Mouse (Mus musculus): Measurements from ENCODE around the gene Ckap2l.

Ckap2l gene

DNA sequence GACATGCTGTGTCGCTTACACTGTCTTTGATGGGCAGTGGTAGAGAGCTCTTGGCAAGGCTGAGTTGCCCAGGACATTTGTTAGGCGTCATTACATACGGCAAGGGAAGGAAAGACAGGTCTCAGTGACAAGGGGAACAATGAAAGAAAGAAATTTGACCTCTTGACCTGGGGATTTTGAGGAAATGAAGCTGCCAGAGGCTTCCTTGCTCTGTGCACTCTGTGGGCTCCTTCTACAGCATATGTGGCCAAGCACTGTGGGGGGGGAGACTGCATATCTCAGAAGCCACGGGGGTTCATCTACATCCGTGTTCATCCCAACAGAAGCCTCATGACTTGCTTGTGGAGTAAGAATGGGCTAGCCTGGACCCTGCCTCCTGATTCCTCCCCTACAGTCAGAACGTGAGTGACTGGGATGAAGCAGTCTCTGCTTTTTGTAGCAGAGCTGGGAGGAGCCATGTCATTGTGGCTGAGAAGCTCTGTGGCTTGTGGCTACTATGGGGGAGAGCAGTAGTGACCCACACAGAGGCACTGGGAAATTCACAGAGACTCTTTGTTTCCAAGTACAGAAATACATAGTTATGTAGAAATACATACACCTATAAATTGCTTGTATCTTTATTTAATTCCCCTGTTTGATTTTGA, 35.7 kb downstream of the Ckap2l start:
- DNase-seq, result no peak

DNA sequence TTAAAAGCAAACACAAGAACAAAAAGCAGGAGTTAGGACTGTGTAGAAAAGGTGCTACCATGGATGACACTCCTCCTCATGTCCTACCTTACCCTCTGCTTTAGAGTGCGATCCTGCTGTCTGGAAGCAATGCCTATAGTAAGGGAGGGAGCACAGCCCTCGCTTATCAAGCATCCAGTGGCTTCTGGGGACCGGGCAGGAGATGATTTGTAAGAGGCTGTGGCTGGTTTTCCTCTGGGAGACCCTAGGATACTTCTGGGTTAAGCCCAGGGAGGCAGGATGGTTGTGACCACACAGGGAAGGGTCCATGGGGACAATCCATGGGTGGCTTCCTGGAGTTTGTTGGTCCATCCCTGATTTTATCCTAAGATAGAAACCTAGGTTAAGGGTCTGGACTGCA, 36.4 kb downstream of the Ckap2l start:
- DNase-seq, result no peak

DNA sequence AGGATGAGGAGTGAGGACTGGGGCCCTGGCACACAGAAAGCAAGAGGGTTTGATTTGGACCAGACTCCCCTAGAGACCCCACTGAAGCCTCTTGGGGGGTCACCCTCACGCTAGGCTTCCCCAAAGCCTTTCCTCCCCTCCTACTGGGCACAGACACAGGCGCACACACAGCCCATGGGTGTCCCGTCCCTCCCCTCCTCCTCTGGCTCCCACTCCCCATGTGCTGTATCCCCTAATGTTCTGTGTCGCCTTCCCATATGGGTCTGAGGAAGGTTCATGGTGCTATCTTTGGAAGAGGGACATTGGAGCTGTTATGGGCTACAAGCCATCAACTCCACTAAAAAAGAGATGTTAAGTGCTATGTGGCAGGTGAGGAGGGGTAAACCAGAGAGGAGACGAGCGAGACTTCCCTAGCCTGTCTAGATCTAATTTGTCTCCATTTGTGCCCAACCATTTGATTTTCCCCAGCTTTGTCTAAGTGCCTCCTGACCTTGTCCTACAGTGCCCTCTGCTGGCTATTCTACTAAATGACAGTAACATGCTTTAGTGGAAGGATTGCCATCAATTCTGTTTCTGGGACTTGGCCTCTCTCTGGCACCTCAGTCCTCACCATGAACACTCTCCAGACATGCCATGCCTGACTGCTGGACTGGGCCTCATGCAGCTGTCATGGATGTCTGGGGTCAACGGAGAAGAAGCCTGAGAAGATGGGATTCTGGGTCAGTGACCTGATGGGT, 38.4 kb downstream of the Ckap2l start:
- peak; percentile 56 for DNase-seq

DNA sequence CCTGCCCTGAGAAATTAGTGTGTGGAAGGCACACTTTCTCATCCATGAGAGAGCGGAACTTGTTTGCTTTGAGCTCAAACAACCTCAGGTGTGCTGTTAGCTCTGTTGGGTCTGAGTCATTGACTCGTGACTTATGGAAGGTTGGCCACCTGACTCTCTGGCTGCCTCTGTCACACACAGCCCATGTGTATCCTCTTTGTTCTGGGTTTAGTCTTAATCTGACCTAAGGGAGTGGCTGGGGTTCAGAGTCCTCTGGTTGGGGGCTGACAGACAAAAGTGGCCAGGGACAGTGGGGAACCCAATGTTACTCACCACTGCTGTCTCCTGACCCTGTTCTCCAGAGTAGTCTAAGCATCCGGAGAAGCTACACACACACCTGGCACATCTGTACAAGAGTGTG, 39.0 kb downstream of the Ckap2l start:
- DNase-seq, result no peak

DNA sequence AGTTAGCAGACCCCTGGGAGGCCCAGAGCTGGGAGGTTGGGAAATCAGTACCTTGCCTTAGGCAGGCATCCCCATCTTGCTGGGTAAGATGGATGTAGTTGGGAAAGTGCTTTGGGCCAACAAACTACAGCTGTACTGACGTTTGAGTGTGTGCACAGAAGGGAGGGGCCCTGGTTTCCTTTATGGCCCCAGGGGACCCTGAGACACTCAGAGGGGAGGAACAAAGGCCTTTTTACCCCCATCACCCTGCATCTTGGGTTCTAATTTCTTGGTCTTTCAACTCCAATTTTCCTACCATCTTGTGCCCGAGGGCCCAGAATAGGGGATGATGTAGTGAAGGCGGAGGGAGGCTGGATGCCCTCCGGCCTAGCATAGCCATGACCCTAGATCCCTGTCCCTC, 41.0 kb downstream of the Ckap2l start:
- no peak for DNase-seq

DNA sequence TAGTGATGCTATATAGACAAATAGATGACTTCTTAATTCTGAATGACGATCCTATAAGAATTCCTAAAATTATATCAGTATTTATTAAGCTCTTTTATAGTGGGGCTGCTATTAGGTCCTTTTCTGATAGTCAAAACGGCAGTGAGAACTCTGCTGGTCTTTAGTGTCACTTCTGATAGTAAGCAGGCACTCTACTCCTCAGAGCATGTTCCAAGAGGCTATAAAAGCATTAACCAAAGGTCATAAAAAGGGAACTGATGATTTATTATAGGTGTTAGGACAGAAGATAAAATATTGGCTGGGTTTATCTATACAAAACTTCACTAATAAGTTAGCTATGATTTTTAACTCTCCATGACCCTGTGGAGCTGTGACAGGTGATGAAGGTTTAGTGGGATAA, 42.9 kb downstream of the Ckap2l start:
- no peak for DNase-seq

DNA sequence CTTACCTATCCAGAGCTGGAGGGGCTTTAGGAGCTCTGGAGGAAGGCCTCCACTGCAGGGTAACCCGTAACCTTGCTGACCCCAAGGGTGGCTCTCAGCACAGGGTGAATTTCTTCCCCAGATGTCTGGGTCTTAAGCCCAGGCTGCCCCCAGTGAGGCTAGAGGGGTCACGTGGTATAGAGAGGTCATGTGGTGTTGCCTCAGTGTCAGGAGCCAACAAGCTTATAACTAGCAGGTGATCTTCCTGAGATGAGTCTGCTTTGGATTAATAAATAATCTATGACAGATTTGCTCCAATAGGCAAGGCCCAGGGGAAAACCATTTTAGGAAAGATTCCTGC, 43.4 kb downstream of the Ckap2l start:
- DNase-seq, result no peak

DNA sequence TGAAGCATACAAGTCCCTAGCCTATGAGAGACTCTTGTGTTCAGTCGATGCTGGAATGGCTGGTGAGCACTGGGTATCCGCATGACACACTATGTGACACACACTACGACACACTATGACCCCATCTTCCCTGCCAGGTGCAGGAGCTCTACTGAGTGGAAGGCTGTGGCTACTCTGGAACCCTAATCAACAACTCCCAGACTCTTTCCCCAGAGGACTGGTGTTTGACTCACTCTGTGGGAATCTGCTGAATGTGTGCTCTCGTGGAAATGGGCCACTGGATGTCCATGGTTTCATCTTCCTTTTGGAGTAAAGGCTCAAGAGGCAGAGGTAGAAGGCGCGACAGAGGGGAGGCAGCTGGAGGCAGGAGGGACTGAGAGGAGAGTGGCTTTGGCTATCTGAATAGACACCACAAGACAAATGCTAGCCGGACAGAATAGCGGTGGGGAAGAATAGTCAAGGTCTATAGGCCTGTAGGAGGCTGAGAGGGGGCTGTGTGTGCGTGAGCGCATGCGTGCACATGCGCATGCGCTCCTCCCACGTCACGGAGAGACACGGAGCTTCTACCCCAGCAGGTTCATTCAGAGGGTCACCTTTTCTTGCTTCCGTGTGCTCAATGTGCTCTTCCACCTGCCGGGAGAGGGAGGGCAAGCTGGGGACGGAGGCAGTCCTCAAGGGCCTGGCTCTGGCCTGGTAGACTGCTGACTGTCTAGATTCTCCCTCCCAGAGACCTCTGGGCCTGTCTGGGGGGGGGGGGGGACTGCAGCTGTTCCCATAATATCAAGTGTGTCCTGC, 44.0 kb downstream of the Ckap2l start:
- no peak for DNase-seq

DNA sequence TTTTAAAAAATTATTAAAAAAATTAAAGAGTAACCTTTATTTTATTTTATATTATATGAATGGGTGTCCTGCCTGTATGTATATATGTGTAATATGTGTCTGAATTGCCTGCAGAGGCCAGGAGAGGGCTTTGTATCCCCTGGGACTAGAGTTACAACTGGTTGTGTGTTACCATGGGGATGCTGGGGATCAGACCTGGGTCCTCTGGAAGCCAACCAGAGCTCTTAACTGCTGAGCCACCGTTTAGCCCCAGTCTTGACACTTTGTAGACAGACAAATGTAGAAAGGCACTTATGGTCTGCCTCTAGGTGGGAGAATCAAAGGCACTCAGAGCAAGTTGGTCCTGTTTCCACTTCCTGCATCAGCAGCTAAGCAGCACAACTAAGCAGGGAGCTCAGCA, 47.7 kb downstream of the Ckap2l start:
- DNase-seq, result no peak

DNA sequence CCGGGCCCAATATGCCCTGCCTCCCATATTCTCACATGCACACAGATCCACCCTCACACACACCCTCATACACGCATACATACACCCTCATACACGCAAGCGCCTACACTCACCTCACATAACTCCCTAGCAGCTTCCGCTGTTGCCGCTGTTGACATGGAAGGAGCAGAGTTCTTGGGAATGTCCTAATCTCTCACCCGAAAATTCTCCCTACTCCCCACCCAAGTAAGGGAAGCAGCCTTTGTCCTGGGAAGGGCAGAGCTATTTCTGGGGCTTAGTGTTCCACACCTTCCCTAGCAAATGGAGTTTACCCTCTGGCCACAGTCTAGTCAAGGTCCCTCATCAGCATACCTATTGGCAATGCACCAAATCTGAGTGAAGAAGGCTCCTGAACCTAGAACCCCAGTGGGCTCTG, 49.3 kb downstream of the Ckap2l start:
- peak; percentile 64 for DNase-seq

DNA sequence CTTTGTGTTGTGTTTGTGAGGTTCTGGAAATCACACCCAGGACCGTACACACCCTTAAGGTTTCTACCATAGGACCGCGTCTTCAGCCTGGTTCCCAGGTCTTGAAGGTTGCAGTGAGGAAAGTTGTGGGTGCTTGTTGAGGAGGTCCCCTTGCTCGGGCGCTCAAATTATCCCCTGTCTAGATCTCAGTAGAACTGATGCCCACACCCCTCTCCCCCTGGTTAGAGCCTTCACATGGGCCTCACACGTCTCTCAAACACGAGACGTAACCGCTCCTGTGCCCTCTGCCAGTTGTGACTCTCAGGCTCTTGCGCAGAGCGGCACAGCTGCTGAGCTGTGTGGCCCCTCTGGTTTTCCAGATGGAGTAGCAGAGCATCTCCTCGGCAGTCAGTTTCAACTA, 50.1 kb downstream of the Ckap2l start:
- DNase-seq, result no peak

DNA sequence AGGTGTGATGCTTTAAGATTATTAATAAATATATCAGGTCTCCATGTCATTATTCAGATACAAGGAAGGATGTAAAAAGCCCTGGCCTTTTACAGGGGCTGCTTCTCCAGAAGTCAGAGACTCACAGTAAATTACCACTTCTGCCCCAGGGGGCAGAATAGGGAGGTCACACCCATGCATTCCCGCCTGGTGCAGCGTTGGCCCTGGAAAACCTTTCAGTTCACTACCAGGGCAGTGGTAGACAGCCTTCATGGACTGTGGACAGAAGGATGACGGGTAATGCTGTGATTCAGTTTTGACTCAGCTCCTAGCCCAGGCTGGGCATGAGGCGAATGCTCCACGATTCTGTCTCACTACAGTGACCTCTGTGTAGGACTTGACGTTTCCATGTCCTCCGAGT, 50.6 kb downstream of the Ckap2l start:
- DNase-seq, result no peak

DNA sequence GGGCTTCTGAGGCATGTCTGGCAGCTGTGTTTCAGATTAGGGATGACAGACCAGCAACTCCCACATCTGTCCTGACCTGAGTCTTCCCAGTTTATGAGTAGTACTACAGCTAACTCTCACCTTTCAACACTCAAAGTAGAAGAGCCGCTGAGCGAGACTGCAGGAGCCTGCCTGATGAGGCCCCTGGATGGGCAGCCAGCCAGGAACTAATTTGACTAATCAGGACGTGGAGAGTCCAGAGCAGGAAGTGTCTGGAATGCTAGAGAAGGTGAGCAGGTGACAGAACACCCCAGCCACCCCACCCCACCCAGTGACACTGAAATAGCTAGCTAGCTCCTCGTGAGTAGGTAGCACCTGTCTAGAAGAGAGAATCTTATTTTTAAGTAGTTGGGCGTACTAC, 51.4 kb downstream of the Ckap2l start:
- peak; percentile 51 for DNase-seq

DNA sequence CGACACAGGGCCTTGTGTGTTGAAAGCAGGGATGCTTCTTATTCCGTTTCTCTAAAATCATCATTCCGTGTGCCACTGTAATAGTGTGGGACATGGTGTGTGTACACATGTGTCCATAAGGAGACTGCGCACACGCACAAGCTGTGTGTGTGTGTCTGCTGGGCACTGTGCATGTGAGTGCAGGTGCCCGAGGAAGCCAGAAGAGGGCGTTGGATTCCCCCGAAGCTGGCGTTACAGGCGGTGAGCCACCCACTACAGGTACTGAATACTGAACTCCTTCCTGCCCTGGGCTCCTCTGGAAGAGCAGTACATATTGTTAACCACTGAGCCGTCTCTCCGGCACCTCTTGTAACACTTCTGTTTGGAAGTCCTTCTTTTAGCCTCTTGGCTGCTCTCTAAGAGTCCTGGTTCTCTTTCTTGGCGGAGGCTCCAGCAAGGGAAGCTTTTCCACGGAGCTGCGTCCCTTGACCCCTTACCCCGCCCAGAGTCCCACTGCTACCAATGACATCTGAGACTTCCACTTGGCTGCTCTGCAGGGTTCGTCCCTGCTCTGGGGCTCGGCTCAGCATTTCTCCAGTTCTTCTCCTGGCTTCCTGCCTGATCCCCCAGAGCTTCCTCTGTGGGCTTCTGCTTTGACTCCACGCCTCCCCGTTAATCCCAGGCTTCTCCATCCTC, 52.4 kb downstream of the Ckap2l start:
- DNase-seq, result no peak

DNA sequence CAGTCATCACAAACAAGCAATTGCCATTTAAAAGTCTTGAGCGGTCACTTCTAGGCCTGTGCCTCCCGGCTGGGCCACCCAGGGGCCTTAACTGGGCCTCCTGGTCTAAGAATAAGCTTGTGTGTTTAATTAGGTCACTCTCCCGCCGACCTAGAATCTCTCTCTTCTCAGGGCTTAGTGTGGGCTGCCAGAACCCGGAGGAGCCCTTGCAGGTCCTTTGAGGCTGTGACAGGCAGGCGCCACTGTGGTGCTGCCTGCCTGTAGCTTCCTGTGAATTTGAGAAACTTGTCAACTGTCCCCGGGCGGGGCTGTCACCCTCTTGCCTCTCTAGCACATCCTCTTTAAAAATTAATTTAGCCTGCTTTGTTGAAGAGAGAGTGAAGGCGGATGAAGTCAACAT, 53.2 kb downstream of the Ckap2l start:
- peak; percentile 35 for DNase-seq

DNA sequence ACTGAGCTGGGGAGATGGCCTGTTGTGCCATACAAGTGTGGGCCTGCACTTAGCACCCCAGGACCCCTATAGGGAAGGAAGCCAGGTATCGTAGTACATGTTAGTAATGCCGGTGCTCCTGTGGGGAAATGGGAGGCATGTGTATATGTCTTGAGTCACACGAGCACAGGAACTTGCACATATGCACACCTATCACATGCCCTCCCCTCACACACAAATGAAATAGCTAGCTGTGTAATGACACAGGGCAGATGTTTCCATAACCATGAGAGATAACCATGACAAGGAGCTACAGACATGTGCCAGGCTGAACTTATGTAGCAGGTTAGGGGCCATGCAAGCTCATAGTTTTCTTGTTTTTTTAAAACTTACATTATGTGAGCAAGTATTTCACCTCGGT, 54.0 kb downstream of the Ckap2l start:
- no peak for DNase-seq

DNA sequence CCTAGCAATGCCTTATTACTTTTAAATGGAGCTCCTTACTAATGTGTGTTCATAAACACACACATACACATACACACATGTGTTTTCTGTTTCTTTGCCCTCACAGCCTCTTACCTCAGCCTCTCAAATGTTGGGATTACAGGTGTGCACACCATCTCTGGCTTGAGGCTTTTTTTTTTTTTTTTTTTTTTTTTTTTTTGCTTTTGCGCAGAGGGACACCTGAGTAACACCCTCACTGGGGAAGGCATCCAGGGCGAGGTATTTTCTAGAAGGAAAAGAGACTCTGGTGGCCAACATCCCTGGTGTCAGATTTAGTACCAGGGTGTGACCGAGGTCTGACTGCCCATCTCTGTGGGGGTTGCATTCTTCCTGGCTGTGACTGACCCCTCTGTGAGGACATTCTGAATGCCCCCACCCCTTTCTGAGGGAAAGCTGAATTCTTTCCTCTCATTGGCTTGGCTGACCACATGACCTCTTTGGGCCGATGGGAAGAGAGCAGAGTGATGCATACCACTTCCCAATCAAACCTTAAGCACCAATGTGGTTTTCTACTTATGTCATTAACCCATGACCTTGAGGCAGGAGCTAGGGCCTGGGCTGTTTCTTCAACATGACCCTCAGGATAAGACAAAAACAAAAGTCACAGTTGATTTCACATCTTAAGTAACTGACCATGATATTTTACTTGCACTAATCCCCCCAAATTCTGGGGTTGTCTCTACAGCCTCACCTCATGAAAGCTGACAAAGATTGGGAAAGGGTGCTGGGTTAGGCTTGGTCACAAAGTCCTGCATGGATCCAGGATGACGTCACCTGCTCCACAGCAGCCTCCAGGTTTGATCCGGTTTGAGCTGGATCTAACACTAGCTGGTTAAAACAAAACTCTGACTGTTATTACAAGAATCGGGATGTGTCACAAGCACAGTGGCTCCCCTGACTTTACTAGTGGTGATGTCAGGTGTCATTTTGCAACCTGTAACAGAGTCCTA, 54.9 kb downstream of the Ckap2l start:
- peak; percentile 44 for DNase-seq

DNA sequence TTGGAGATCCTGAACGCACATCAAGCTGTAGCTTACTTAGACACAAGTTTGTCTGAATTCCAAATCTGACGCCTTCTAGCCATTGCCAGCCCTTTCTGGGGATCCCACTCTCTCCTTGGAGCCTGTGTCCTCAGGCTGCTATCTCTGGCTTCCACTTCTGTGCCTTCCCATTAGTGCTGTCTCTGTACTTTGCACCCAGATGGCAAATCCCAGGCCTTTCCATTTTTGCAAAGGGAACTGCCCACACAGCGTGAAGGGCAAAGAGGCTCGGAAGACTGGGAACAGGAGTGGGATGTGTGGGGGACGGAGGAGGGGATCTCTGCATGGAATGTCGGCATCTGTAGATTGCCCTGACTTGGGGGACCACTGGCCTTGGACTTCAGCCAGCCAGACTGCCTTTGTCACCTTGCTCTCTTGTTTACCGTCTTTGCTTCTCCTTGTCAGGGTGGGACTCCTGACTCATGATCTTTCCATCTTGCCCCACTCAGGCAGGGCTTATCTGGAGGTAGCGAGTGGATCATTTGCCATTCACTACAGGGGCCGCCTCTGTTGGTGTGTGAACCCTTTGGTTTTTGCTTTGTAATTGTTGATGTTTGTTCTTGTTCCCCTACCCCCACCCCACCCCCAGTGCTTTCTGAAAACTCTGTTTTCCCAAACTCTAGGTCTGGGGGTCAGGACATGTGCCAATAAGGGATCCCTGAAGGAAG, 56.1 kb downstream of the Ckap2l start:
- no peak for DNase-seq

DNA sequence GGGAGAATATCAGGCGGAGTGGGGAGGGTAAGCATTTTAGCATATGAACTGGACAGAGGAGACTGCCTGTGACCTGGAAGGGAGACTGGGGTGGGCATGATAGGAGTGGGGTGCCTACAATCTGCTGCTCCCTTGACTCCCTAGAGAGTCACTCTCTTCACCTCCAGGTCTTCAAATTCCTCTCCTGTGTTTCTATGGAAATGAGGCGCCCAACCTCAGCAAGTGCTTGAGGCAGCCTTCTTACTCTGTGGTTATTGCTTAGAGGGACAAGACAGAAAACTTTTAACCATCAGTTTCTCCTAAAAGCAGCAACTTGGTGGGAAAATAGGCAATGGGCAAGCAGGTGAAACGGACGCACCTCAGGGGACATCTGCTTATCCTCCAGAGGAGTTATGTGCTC, 60.5 kb downstream of the Ckap2l start:
- no peak for DNase-seq

DNA sequence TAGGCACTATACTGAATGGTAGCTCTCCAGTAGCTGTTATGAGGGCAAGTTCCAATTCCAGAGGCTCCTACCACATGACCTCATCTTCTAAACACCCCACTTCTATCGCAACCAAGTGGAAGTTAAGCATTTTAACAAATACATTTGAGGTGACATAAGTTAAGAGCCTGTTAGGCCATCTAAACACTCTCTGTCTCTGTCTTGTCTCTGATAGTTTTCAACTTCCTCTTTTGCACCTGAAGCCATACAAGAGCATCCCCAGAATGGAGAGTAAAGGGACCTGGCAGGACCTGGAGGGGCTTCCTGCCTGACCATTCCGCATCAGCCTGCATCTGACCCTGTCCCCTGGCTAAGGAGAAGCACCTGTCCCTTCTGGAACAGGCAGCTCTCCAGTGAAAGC, 62.3 kb downstream of the Ckap2l start:
- no peak for DNase-seq

DNA sequence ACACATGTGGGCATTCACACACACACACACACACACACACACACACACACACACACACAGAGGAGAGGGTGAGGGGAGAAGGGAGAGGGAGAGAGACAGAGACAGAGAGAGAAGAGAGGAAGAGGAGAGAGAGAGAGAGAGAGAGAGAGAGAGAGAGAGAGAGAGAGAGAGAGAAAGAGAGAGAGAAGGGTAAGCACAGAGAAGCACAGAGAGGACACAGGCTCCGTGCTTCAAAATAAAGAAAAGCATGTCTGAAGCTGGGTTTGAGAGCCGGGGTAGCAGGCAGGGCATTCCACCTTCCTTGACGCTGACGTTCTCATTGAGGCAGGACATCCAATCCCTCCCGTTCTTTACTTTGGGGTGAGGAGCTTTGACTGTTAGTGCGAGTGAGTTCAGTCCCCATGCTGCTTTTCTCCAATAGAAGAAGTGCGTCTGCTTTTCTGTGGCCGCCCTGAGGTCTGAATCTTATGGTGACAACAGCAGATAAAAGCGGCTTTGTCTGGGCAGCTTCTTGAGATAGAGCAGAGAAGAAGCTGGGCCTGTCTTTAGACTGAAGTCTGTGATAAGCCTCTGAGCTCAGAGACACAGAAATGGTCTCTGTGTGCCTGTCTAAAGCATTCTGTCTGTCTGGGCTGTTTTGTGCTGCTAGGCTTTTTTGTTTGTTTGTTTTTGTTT, 63.1 kb downstream of the Ckap2l start:
- no peak for DNase-seq

Measured in kidney, adult 18-20 months (tissue).